Mouse (Mus musculus) B cell, adult 2 months (primary cell): ENCODE measurements around the gene Gpc6.

Experiments used
- DNase-seq, 2 experiments: peaks; one replicate each; pipeline ENCODE4 v3.0.0; 2022

The Gpc6 gene

DNA sequence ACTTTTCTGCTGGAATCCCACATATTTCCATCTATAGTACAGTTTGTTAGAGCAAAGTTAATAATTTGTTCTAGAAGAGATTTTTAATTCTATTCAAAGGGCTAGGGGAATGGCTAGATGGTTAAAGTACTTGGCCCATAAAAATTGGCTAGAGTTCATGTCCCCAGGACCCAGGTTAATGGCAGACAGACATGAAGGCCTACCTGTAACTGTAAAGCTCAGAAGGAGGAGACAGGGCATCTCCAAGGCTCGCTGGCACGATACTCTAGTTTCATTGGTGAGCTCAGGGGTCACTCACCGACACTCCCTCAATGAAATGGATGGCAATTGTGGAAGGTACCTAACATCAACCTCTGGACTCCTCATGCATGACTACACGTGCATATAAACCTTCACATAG lies 725.0 kb downstream of the Gpc6 start:
- DNase-seq, result no peak

DNA sequence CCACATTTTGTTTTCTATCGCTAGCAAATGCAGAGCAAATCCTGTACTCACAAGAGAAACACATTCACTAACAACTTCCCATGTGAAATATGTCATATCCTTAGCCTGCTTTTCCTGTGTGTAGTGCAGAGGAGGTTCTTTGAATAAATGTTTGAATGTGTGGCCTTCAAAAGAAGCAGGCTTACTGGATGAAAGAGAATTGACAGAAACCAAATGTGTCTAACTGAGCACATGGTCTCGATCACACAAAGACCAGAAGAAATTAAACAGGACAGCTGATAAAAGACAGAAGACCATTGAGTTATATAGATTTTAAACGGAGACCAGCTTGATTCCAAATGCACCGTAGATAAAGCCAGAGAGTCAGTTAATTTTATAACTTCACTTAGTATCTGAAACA lies 726.2 kb downstream of the Gpc6 start:
- no peak for DNase-seq

DNA sequence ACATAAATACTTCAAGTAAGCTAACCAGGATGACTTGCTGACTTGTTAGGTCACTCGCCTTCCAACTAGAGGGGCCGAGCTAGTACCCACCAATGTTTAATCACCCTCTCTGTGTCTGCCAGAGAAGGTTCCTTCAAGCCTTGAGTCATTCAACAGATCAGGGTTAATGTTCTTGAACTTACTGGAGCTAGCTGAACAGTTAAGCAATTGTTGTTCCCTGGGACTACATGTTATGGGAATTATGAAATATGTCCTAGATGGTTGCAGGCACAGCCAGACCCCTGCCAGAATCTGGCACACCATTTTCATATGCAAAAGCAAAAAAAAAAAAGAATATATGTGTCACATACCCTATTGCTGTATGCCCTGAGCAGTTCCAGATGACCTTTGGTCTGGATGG lies 726.8 kb downstream of the Gpc6 start:
- no peak for DNase-seq

DNA sequence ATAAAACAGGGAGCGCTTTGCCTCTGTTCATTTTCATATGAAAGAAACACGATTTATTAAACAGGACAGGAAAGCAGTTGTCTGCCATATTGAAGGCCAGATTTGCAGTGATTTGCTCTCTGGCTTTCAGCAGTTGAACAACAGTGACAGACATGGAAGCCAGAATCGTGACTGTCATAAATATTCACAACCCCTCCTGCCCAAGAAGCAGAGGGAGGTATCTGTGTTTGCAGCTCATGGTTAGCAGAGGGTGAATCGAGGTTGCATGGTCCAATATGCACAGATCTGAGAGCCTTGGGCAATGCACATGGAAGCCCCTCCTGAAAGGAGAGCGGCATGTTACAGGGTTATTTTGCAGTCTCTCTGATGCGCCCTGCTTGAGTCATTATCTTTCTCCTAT lies 730.3 kb downstream of the Gpc6 start:
- DNase-seq, result no peak

DNA sequence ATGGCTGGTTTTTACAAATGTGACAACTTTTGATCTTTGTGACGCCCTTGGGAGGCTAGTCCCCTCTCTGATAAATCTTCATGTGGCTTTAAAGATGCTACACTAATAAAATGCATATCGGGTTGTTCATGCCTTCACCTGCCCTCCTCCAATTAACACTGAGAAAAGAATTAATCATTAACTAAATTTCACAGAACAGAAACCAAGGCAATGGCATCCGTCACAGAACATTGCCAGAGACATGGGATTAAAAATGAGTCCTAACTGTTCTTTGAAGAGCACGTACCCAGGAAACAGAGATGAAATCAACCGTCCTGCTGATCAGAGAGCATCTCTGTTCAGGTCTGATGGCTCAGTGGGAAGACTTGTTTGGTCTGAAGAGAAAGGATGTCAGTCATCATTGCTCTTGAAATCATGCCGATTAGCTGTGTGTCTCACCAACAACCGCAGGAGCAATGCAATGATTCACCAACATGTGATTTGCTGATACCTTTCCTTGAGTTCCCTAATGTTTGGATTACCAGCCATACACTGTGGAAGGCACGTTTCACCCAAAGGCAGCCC lies 734.2 kb downstream of the Gpc6 start:
- no peak for DNase-seq

DNA sequence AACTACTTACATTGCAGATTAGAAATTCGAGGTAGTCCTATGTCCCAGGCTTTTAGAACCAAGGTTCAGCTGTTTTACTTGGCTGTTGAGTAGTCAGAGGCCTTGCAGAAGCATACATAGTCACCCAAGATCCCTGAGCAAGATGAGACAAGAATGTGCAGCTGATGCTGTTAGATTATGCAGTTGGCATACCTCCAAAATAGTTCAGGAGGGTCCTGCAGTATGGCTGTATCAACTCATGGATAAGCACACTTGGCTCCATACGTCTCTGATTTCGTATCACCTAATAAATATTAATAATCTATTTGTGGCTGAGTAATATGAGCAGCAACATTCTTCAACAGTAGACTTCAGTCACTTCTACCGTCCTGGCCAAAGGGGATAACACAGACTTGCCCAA lies 737.1 kb downstream of the Gpc6 start:
- no peak for DNase-seq

DNA sequence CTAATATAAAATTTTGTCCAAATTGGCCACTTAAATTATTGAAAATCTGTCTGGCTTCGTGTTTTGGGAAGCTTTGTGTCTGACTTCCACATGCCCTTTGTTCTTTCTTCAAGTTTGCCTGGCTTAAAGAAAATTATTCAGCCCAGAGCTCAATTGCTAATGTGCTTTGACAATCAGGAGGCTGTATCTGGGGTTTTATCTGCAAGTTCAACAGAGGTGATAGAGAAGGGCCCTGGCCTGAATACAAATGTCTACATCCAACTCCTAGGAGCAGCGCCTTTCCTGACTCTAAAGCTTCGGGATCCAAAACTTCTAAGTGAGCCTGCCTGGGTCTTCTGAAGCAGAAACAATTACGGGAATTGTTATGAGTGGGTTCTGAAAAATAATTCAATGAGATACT lies 739.7 kb downstream of the Gpc6 start:
- DNase-seq, result no peak

DNA sequence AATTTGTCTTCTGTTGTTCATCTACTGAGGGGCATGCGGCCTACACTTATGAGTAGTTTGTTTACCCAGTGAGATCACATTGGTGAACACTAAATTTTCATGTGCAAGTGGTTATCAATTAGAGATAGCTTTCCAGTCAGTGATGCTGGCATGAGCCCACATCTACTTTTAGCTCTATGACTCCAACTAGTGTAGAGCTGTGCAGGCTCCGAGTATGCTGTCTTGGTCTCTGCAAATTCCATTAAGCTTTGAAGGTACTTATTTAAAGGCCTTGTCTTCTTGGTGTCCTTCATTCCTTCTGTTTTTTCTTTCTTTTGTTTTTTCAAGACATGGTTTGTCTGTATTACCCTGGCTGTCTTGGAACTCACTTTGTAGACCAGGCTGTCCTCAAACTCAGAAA lies 741.0 kb downstream of the Gpc6 start:
- DNase-seq, result no peak

DNA sequence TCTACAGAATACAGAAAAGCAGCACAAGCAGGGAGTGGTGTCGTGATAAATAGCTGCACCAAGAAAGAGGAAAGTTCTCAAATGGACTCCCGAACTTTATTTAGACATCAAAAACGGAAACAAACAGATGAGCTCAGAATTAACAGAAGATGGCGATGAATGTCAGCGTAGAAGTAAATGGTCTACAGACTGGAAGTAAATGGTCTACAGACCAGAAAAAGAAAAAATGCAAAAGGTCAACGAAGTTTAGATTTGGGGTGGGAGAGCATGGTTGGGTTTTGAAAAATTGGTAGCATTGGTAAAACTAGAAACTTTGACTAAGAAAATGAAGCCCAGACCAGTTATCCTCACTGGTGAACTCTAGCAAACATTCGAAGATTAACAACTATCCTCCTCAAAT lies 748.4 kb downstream of the Gpc6 start:
- no peak for DNase-seq

DNA sequence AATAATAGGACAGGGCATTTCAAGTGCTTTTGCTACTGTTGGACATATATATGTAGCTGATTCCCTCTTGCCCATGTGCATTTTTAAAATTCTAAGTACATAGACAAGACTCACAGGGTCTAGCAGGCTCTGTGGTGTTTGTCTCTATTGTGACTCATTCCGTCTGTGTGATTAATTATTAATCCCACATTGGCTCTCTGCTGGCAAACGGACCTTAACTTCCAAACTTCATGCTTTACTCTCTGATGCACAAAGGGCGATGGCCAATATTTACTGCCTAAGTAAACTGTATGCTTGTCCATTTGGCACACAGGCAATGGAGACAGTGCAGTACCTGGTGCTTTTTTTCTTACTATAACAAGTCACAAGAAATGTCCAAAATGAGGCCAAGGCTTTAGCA lies 749.4 kb downstream of the Gpc6 start:
- no peak for DNase-seq

DNA sequence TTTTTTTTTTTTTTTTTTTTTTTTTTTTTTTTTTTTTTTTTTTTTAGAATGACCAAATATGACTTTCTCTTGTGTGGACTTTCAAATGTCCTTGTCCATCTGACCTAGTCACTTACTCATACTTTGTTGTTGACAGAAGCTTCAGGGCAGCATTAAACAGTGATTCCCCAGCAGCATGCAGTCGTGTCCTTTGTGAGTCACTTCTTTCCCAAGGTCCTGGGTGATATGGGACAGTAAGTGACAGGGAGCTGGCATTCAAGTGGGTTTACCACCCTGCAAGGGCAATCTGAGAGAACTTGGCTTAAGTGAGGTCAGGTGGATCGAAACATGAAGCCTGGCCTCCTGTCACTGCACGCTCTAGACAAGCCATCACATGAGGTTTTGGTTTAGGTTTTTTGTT lies 754.8 kb downstream of the Gpc6 start:
- no peak for DNase-seq

DNA sequence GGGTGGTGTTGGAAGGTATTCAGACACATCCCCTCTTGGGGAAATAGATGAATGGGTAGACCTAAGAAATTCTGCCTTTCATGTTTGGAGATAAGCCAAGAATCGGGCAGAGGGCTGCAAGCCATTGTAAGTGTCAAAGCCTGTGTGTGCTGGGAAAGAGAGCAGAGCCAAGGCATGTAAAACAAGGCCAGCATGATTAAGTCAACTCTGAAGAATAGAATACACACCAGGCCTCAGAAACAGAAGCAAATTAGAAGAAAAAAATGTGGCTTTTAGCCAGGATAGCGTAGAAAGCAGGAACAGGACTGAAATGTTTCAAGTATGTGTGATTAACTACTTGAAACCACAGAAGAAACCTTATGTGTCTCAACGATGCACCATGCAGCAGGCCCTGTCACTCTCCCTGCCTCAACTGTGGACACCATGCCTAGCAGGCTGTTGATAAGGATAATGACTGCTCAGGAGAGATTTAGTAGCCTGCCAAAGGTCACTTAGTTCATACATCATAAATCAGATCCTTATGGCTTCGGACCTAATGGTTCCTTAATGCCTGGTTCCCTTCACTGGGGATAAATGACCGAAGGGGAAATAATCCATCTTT lies 756.3 kb downstream of the Gpc6 start:
- no peak for DNase-seq

DNA sequence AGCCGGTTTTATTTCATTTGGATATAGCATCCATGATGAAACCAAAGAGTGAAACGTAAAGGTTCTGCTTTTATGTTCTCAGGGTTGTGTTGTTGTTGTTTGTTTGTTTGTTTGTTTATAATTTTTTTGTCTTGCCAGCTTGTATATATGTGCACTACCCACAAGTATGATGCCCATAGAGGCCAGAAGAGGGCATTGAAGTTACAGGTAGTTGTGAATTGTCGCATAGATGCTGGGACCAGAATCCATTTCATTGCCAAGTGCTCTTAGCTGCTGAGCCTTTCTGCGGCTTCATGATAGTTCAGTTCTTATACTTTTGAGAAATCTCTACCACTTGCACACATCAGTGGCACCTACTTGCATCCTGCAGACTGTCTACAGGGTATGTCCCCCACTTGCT lies 758.0 kb downstream of the Gpc6 start:
- DNase-seq, result no peak

DNA sequence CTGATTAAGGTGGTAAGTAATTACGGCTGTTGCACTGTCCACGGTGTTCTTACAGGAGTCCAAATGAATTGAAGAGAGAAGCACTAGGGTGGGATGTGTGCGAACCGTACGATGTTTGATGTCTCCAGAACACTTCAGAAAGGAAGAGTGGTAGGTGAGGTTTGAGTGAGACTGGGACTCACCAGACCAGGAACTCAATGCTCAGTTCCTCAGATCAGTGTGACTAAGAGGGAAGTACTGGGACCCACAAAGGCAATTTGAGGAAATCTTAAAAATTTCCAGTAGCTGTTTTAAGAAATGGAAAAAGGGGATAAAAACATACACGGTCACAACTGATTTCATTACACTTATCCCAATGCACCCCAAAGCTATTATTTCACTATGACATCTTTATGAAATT lies 764.7 kb downstream of the Gpc6 start:
- DNase-seq, result no peak

DNA sequence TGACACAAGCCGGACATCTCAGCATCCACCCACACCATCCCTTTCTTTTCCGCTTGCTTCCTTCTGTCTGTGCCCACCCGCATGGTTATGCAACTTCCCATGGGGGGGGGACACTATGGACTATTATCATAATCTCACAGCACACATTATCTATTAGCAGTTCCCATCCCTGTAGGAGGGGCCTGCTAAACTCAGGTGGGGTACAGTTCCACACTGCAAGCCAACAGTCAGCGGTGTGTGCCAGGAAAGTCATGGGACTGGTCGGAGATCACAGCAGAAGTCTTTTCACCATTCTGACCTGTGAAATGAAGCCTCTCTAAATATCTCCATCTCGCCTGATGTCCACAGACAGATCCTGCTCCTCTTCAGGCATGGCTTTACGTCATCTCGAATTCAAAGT lies 770.5 kb downstream of the Gpc6 start:
- DNase-seq, result no peak

DNA sequence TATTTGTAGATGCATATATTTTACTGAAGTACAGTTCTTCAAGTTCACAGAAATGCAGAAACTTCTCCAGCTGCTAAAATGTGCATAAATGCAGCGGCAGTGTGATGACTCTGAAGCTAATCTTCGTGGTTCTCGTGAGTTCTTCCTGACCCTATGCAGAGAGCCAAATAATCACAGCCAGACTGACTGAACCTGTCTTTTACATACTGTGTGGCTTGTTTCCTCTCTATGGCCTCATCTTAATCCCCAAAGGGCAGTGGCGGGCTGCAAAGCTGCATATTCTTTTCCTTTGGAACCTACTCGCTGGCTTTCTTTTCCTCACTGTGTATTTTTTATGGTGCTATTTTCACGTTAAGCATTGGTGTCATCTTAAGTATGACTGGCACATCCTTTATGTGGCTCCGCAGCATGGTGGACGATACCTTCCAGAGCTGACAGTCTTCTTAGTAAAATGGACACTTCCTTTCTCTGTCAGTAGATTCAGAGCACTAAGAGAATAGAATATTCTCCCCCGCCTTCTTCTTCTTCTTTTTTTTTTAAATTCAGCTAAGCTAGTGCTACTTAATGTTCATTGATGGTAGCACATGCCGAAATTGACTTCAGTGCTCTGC lies 775.7 kb downstream of the Gpc6 start:
- no peak for DNase-seq

DNA sequence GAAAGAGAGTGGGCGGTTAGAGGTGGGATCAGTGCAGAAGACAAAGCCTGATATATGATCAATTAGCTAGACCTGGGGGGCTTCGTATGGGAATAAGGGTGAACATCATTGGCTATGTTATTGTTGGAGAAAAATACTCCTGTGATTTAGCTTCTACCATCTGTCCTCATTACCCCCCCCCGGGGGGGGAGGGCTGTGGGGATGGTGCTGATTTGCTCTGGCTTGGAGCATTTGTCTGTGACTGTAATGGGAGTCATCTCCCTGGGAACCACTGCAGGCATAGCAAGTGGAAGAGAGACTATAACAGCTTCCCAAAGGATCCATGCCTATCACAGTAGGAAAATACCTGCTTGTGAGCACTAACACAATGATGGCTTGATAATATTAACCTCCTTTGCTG lies 783.7 kb downstream of the Gpc6 start:
- DNase-seq, result no peak

DNA sequence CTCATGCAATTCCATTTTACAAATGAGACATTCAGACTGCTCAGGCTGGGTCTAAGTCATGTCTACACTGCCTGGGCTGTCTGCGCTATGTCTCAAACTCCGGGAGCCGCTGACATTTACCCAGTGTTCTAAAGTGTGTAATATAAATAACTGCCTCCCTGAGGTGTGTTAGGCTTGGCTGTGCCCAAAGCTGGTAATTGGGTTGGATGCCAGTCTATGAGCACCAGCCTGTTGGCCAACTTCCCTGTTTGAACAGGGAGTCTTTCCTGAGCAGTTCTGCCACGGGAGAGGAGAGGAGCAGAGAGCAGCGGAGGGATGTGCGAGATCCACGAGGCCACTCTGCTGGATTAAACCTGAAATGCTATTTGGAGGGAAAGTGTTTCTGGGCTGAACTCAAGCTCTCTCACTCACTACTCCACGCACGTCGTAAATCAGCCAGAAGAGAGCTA lies 785.4 kb downstream of the Gpc6 start:
- no peak for DNase-seq

DNA sequence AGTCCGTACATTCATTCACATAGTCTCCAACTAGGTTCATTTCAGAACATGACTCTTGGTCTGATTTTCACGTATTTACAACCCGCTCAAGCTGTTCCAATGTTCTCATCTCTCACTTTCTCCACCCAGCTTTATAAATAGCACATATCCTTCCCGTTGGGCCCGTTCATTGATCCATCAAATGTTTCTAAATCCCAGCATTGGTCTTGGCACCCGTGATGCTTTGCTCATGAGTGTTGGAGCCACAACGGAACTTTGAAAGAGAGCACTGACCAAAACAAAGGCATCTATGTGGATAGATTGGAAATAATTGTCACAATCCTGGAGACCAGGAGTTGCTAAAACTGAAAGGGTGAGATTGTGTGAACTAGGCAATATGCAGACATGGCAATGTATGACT lies 787.2 kb downstream of the Gpc6 start:
- no peak for DNase-seq

DNA sequence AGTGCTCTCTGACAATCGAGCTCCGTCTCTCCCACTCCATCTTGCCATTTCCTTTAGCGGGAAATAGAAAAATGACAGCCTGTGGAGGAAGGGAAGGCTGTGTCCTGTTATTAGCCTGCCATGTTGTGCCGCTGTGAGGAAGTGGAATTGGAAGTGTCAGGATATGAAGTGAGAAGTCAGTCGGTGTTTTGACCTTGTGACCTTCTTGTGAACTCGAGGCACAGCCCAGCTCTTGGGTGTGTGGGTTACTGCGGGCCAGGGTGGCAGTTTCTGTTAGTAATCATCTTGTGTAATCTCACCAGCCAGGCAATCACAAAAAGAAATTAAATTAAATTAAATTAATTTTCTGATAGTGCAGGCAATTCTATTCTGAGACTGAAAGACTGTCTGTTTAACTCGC lies 789.0 kb downstream of the Gpc6 start:
- no peak for DNase-seq

DNA sequence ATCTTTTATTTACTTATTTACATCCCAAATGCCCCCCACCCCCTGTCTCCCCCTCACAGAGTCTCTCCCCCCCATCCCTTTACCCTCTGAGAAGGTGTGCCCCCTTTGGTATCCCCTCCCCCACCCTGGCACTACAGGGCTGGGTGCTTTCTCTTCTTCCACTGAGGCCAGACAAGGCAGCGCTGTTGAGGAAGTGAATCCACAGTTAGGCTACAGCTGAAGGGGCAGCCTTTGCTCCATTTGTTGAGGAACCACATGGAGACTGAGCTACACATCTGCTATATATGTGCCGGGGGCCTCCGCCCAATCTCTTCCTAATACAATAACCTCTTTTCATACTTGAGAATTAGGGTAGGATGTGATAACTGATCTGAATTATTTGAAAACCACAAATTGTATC lies 791.2 kb downstream of the Gpc6 start:
- no peak for DNase-seq

DNA sequence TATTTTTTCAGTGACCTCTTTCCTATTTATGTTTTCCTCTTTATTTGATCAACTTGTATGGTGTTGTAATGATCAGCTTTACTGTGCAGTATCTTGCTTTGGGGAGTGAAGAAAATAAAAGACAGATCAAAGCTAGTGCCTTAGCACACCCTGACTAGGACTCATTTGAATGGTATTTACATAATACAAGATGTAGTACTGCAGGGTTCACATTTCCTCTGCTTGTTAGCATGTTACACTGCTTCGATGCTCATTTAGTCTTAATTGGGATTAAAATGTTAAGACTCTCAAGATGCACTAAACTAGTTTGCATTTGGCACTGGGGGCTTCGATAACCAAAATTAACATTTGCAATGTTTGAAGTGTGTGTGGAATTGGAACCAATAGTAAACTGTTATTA lies 803.6 kb downstream of the Gpc6 start:
- DNase-seq, result no peak

DNA sequence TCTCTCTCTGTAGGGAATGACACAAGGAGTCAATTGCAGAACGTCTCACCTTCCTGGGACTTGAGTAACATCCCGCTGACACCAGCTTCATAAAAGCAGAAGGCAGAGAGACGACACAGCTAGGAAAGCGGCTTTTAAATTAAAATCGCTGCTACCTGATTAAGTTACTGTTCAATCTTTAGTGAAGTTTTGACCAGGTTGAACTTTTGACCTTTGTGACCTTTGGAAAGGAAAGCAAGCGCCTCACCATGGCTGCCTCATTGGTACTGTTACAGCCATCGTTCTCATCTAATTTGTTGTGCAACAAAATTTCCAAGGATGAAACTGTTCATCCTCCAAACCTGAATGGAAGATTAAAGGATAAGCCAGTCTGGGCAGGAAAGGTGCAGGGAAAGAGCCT lies 830.1 kb downstream of the Gpc6 start:
- no peak for DNase-seq

DNA sequence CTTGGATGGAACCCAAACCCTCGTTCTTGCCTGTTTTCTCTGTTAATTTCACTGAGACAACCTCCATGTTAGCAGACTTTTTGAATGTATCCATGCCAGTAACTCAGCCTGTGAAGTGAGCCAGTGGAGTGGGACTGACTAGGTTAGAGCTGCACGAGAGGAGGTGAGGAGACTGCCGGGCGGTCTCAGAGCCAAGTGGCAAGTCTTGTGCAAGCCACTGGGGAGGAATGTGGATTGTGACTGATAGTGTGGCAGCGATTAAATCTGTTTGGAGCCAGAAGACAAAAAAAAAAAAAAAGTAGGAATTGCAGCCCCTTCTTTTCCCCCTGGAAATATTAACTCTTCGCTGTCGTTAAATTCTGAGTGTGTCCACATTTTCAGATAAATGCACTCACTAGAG lies 831.4 kb downstream of the Gpc6 start:
- DNase-seq, result no peak

DNA sequence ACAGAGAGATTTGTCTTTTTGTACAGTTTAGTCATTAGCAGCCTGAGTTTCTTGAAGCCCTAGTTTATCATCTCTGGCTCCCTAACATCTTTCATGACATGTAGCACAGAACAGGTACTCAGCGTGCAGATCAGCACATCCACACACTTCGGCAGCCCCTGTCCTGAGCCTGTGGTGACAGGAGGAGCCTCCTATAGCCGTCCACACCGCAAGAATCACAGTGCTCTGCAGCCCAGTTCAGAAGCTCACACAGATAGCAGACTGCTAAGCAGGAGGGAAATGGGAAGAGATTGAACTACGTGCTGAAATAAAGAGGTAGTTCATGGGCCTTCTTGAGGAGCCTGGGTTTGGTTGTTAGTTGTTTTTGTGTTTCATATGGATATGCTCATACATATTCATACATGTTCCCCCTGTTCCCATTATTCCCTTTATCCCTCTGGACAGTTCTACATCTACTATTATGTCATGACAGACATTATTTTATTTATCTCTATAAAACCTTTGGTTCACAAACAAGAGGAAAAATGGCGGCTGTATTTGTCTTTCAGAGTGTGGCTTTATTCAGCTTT lies 832.8 kb downstream of the Gpc6 start:
- DNase-seq, result no peak
